Mouse (Mus musculus): Measurements from ENCODE around the gene Gng12. TPM values are rescaled to one million over a fixed set of nuclear protein-coding genes. Genes with fewer than 3 reads are reported as not detected.
A peak's percentile ranks its signal among the peaks of the same experiment; 100 is the strongest.

Gene Gng12
- total and polyA plus RNA-seq, 2 experiments from 2014 or later = 27.8 to 52.0 TPM

- no peak overlapping the region for H3K27ac ChIP-seq (ENCODE audit: low read depth, low read length)
- ATAC-seq (no peak), DNase-seq (no peak)
- TF ChIP-seq CTCF (IDR thresholded peaks at IDR 0.05; ENCODE audit: low read depth) = no peak
- H3K4me2 ChIP-seq (ENCODE audit: low read depth) = no peak overlapping the region
- no peak overlapping the region for H3K9ac ChIP-seq
- no peak overlapping the region for H3K4me3 ChIP-seq (ENCODE audit: low read depth, low read length)
- H3K9me3 ChIP-seq (ENCODE audit: low read length) = no peaks in the 10 kb centered on the region
- no peaks in the 10 kb centered on the region for H3K36me3 ChIP-seq (ENCODE audit: insufficient read depth)
- H3K4me1 ChIP-seq (ENCODE audit: insufficient read depth) = 0 out of 2 replicates have a peak, but pooled peaks cover 3% of the 10 kb centered on the region
- 86% methylated on average over 3 of the region's 3 CpGs for WGBS
- H3K27me3 ChIP-seq (ENCODE audit: insufficient read depth, low read length) = no peaks in the 10 kb centered on the region
Observed at GRCm38 (mm10) chr6:67045424-67045823, 149.2 kb downstream of the Gng12 start.

DNA sequence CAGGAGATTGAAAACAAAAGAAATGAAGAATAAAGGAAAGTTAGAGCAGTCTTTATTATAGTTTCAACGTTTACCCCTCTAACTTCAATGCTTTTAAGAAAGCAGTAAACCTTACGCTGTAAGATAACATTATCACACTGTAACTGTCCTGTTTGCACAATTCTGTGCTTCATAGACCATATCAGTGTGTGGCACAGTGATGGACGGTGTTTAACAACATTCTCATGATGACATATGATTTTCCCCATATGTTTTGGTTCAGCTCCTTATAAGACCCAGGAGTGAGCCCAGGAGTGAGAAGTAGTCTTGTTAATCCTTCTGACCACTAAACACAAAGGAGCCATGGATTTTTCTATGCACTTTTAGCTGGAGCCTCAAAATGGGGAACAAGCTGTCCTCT, 150.7 kb downstream of the Gng12 start:
- Histone ChIP-seq H3K27me3 (ENCODE audit: insufficient read depth, low read length) (no peaks in the 10 kb centered on the region), H3K9me3 (ENCODE audit: low read length) (no peaks in the 10 kb centered on the region), H3K27ac (ENCODE audit: low read depth, low read length) (no peak overlapping the region), H3K4me2 (ENCODE audit: low read depth) (no peak overlapping the region), H3K4me3 (ENCODE audit: low read depth, low read length) (no peak overlapping the region), H3K4me1 (ENCODE audit: insufficient read depth) (0 out of 2 replicates have a peak, but pooled peaks cover 3% of the 10 kb centered on the region), H3K9ac (no peak overlapping the region), H3K36me3 (ENCODE audit: insufficient read depth) (no peaks in the 10 kb centered on the region)
- ATAC-seq = no peak
- no peak for TF ChIP-seq CTCF (IDR thresholded peaks at IDR 0.05; ENCODE audit: low read depth)
- WGBS = 82% methylated on average over 3 of the region's 3 CpGs
- no peak for DNase-seq

DNA sequence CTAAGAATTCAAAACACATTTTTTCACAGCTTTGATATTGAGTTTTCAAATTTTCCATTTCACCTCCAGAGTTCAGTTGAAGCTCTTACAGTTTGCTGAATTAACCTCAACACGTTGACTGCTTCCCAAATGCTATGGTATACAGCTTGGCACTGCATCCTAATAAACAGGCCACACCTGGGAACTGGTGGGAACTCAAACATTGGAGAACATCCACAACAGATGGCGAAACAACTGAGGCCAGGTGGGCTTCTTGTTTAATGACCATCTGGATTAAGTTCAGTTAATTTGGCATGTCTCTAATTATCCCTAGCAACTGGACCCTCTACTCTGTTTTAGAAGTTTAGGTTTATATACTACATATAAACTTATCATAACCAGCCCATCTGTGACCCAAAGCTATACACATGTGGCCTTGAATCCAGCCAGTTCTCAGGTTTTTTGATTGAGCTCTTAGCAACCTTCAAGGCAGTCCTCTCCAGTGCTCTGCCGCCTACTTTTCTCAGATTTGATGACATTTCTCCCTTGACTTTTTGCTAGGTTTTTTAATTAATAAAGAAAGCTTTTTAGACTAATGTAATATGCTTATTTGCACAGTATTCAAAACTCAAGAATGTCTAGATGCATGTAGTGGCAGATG, 152.0 kb downstream of the Gng12 start:
- H3K27ac ChIP-seq (ENCODE audit: low read depth, low read length) = no peak overlapping the region
- no peaks in the 10 kb centered on the region for H3K36me3 ChIP-seq (ENCODE audit: insufficient read depth)
- peak; percentile 11 for DNase-seq
- H3K4me3 ChIP-seq (ENCODE audit: low read depth, low read length) = no peak overlapping the region
- TF ChIP-seq CTCF (IDR thresholded peaks at IDR 0.05; ENCODE audit: low read depth) = no peak
- H3K9ac ChIP-seq = no peak overlapping the region
- WGBS = 54% methylated on average over 3 of the region's 3 CpGs
- no peak overlapping the region for H3K4me2 ChIP-seq (ENCODE audit: low read depth)
- no peaks in the 10 kb centered on the region for H3K9me3 ChIP-seq (ENCODE audit: low read length)
- H3K4me1 ChIP-seq (ENCODE audit: insufficient read depth) = 0 out of 2 replicates have a peak, but pooled peaks cover 3% of the 10 kb centered on the region
- H3K27me3 ChIP-seq (ENCODE audit: insufficient read depth, low read length) = no peaks in the 10 kb centered on the region
- no peak for ATAC-seq

GRCm38 (mm10) chr6:67048880-67049694, 152.9 kb downstream of the Gng12 start:
- no peaks in the 10 kb centered on the region for H3K36me3 ChIP-seq (ENCODE audit: insufficient read depth)
- 0 out of 2 replicates have a peak, but pooled peaks cover 3% of the 10 kb centered on the region for H3K4me1 ChIP-seq (ENCODE audit: insufficient read depth)
- no peak for TF ChIP-seq CTCF (IDR thresholded peaks at IDR 0.05; ENCODE audit: low read depth)
- ATAC-seq (peak; percentile 34; the same call in 1 of the 2 replicates), DNase-seq (peak; percentile 4)
- H3K4me2 ChIP-seq (ENCODE audit: low read depth) = no peak overlapping the region
- H3K27me3 ChIP-seq (ENCODE audit: insufficient read depth, low read length) = no peaks in the 10 kb centered on the region
- no peak overlapping the region for H3K27ac ChIP-seq (ENCODE audit: low read depth, low read length)
- no peak overlapping the region for H3K4me3 ChIP-seq (ENCODE audit: low read depth, low read length)
- no peaks in the 10 kb centered on the region for H3K9me3 ChIP-seq (ENCODE audit: low read length)
- 25% methylated on average over 7 of the region's 7 CpGs for WGBS
- H3K9ac ChIP-seq = no peak overlapping the region

- WGBS = 29% methylated on average over 2 of the region's 2 CpGs
- 0 out of 2 replicates have a peak, but pooled peaks have one; percentile 2 for ATAC-seq
Observed at GRCm38 (mm10) chr6:67049695-67050038, 153.5 kb downstream of the Gng12 start.

GRCm38 (mm10) chr6:67050063-67050462, 153.9 kb downstream of the Gng12 start:
- no peak overlapping the region for H3K4me2 ChIP-seq (ENCODE audit: low read depth)
- H3K27me3 ChIP-seq (ENCODE audit: insufficient read depth, low read length) = no peaks in the 10 kb centered on the region
- WGBS = 69% methylated on average over 1 of the region's 1 CpGs
- H3K27ac ChIP-seq (ENCODE audit: low read depth, low read length) = no peak overlapping the region
- no peak for ATAC-seq
- no peaks in the 10 kb centered on the region for H3K36me3 ChIP-seq (ENCODE audit: insufficient read depth)
- H3K9me3 ChIP-seq (ENCODE audit: low read length) = no peaks in the 10 kb centered on the region
- TF ChIP-seq CTCF (IDR thresholded peaks at IDR 0.05; ENCODE audit: low read depth) = no peak
- no peak overlapping the region for H3K4me3 ChIP-seq (ENCODE audit: low read depth, low read length)
- H3K4me1 ChIP-seq (ENCODE audit: insufficient read depth) = 0 out of 2 replicates have a peak, but pooled peaks cover 3% of the 10 kb centered on the region
- DNase-seq = no peak
- no peak overlapping the region for H3K9ac ChIP-seq

More at GRCm38 (mm10) chr6:67049695-67050038, 153.5 kb downstream of the Gng12 start:
- DNase-seq = no peak
- TF ChIP-seq CTCF (IDR thresholded peaks at IDR 0.05; ENCODE audit: low read depth) = no peak
- no peaks in the 10 kb centered on the region for H3K27me3 ChIP-seq (ENCODE audit: insufficient read depth, low read length)
- 0 out of 2 replicates have a peak, but pooled peaks cover 3% of the 10 kb centered on the region for H3K4me1 ChIP-seq (ENCODE audit: insufficient read depth)
- no peaks in the 10 kb centered on the region for H3K36me3 ChIP-seq (ENCODE audit: insufficient read depth)
- no peak overlapping the region for H3K4me3 ChIP-seq (ENCODE audit: low read depth, low read length)
- H3K9ac ChIP-seq = no peak overlapping the region
- no peak overlapping the region for H3K4me2 ChIP-seq (ENCODE audit: low read depth)
- no peaks in the 10 kb centered on the region for H3K9me3 ChIP-seq (ENCODE audit: low read length)
- no peak overlapping the region for H3K27ac ChIP-seq (ENCODE audit: low read depth, low read length)
